Mouse (Mus musculus) kidney, adult 2 months (tissue): ENCODE measurements at regions not wholly inside any gene's neighbourhood (a gene's known extent, or its start where the extent isn't known, plus 50 kb on each side); places are given as distances from the start of the nearest gene placed in this dataset.

ENCODE experiments used
- CTCF ChIP-seq: fragments of 200-500 bp; conservative IDR thresholded peaks from 2 replicates; pipeline ENCODE4 v1.5.1; 2011; ENCODE audit warnings: low read depth, mild to moderate bottlenecking, control low read depth, low read length, moderate library complexity, mixed read lengths; ENCODE audit not compliant: insufficient read depth, insufficient read length
- POLR2A ChIP-seq: fragments of 200-500 bp; IDR thresholded peaks from one replicate; pipeline ENCODE4 v1.6.1; 2011; ENCODE audit warnings: low read depth, low read length, control low read depth

DNA sequence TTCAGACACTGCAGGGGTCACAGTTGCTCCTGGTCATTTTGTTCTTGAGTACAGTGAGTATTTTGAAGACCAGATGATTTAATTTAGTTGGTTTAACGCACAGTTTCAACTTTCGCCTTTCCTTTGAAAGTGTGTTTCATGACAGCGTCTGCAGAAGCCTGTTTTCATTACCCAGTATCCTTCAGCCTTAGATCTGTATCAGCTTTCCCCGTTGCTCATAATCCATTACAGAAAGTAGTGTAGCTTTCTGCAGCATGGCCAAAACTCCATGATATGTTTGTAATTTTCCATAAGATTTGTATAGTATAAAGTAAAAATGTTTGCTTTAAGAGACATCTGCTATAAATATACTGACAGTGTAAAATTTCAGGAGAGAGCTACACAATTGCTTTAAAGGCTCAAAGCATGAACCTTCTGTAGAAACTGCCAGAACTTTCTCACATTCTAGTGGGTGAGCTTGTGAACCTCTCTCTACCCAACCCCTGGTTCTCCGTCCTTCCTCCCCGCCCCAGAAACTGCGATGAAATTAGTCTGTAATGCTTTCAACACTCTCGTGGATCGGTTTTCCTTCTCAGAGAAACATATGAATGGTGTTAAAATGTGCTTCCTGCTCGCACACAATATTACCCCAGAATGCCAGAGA lies 506.6 kb upstream of the Adgrl2 start:
- TF ChIP-seq CTCF, result no peak
- no peak for TF ChIP-seq POLR2A
